Mouse (Mus musculus) MN1 (cell line): ENCODE results near the gene Endod1.

Source experiments
- DNase-seq: peaks from one replicate; pipeline ENCODE4 v3.0.0-alpha.2; 2016; ENCODE audit warnings: low spot score

The Endod1 gene

GRCm38 (mm10) chr9:14316618-14317017, 64.7 kb downstream of the Endod1 start:
- no peak for DNase-seq

- DNase-seq, result no peak
Measured at GRCm38 (mm10) chr9:14314477-14314876, 66.8 kb downstream of the Endod1 start.

DNA sequence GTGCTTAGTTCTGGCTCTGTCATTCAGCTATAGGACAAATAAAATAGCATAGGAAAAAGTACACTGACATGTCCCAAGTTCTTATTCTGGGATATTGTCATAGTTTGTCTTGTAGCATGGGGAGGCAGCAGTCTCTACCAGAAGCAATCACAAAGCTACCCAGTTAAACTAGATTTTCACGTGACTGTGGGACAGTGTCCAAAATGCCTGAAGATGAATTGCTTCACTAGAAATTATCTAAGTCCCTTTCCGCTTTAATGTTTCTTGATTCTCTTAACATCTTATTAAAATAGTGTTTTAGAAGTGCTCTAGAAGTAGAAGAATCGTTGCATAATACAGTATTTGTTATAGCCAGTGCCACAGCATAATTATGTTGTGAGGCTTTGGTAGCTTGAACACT, 67.3 kb downstream of the Endod1 start:
- DNase-seq, result no peak

GRCm38 (mm10) chr9:14307341-14307740, 74.0 kb downstream of the Endod1 start:
- no peak for DNase-seq

DNA sequence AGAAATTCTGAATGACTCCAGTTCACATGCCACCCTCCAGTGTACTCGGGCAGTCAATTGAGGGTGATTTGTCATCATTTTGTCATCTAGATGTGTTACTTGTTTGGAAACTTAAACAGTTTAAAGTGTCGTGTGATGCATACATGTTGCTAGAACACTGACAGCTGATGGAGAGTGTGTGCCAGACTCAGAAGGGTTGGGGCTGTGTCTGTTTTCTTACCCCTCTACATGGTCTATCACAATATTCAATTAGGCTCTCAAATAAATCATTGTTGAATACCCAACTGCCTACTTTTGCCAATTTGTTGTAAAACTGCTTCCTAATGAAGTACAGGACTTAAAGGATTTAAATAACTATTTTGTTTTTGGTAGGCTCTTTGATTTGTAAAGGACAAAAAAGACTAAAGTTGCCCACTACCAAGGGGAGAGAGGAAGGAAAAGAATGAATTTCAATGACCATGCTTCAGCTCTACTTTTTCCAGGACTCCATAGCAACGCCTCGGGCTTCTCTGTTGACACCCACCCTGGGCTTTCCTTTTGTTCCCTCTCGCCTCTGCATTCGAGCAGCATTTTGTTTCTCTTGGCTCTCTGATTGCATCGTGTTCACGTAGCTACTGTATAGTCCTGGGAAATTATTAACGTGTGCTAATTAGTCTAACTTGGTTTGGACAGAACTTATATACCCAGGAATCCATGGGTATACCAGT, 76.9 kb downstream of the Endod1 start:
- DNase-seq, result no peak
